Mouse (Mus musculus) liver, embryonic 14.5 days (tissue): ENCODE measurements at regions not wholly inside any gene's neighbourhood (a gene's known extent, or its start where the extent isn't known, plus 50 kb on each side); places are given as distances from the start of the nearest gene placed in this dataset.

Experiments
- ATAC-seq: fragments of 200-750 bp; cut with Nextera tagmentation; 2 replicates; pipeline ENCODE4 v1.8.0; 2017; ENCODE audit warnings: moderate number of reproducible peaks, mild to moderate bottlenecking, moderate library complexity; ENCODE audit not compliant: insufficient read depth
- DNase-seq, 3 experiments: peaks; one replicate each; pipeline ENCODE4 v3.0.0-alpha.2; 2012 to 2013; ENCODE audit warnings: low read depth in 3 of 3, low spot score in 3 of 3
- H3K27ac ChIP-seq: fragments of 300-500 bp; sonication (generic); 2 replicates; pipeline ENCODE4 v1.5.1; 2014; ENCODE audit warnings: moderate library complexity, mild to moderate bottlenecking, control low read depth, inconsistent platforms
- H3K27me3 ChIP-seq: fragments of 300-500 bp; sonication (generic); 2 replicates; pipeline ENCODE4 v1.6.1; 2014; ENCODE audit warnings: mild to moderate bottlenecking, low read length, moderate library complexity; ENCODE audit not compliant: control insufficient read depth, insufficient read depth
- H3K36me3 ChIP-seq: fragments of 300-500 bp; sonication (generic); replicated peaks from 2 replicates; pipeline ENCODE4 v1.6.1; 2014; ENCODE audit warnings: low read depth; ENCODE audit not compliant: control insufficient read depth, insufficient read depth
- H3K4me1 ChIP-seq, 2 experiments: fragments of 200-500 bp in 1 of 2; fragments of 300-500 bp in 1 of 2; sonication (generic) in 1 of 2; replicated peaks; 2 replicates each; pipeline ENCODE4 v1.6.1; 2012 to 2014; ENCODE audit warnings: antibody characterized with exemption in 1 of 2, inconsistent platforms in 1 of 2, low read length in 1 of 2; ENCODE audit not compliant: control insufficient read depth in 2 of 2, insufficient read depth in 2 of 2
- H3K4me2 ChIP-seq: fragments of 300-500 bp; sonication (generic); 2 replicates; pipeline ENCODE4 v1.6.1; 2014; ENCODE audit warnings: low read depth, mild to moderate bottlenecking, control low read depth, moderate library complexity
- H3K4me3 ChIP-seq, 2 experiments: fragments of 200-500 bp in 1 of 2; fragments of 300-500 bp in 1 of 2; sonication (generic) in 1 of 2; 2 replicates each; pipeline ENCODE4 v1.5.1; 2012 to 2014; ENCODE audit warnings: low read depth in 2 of 2, low read length in 2 of 2, mild to moderate bottlenecking in 2 of 2, control low read depth in 1 of 2, inconsistent platforms in 1 of 2, moderate library complexity in 1 of 2; ENCODE audit not compliant: insufficient read depth in 1 of 2
- H3K9ac ChIP-seq: fragments of 300-500 bp; sonication (generic); replicated peaks from 2 replicates; pipeline ENCODE4 v1.6.1; 2014; ENCODE audit warnings: mild to moderate bottlenecking, control low read depth, moderate library complexity
- H3K9me3 ChIP-seq: fragments of 300-500 bp; sonication (generic); 2 replicates; pipeline ENCODE4 v1.6.1; 2016; ENCODE audit warnings: low read length, mixed read lengths; ENCODE audit not compliant: control insufficient read depth
- CTCF ChIP-seq: IDR thresholded peaks from 2 replicates; pipeline ENCODE4 v1.5.1; 2016; ENCODE audit warnings: antibody characterized with exemption, low read depth, control low read depth
- EP300 ChIP-seq: IDR thresholded peaks from 2 replicates; pipeline ENCODE4 v1.6.1; 2016; ENCODE audit warnings: antibody characterized with exemption, low read depth
- WGBS: fragments of 180-500 bp; shearing (Covaris S2); extraction: QIAGEN DNeasy Blood & Tissue Kit; methylation state at CpG from one replicate; pipeline ENCODE4 v1.1.7; 2014; ENCODE audit not compliant: insufficient replicate concordance; 5-methylcytosine and 5-hydroxymethylcytosine counted together

GRCm38 (mm10) chr10:38635695-38636094, 185.9 kb downstream of the Rfpl4b start:
- no peaks in the 10 kb centered on the region for H3K27me3 ChIP-seq
- 45% methylated on average over 1 of the region's 1 CpGs for WGBS
- H3K9ac ChIP-seq, result no peak overlapping the region
- DNase-seq (no peak), ATAC-seq (no peak)
- H3K9me3 ChIP-seq, result no peaks in the 10 kb centered on the region
- TF ChIP-seq EP300, result no peak
- TF ChIP-seq CTCF, result no peak
- H3K4me1 ChIP-seq, result no peaks in the 10 kb centered on the region
- H3K27ac ChIP-seq, result no peak overlapping the region
- no peaks in the 10 kb centered on the region for H3K36me3 ChIP-seq
- H3K4me2 ChIP-seq, result no peak overlapping the region
- H3K4me3 ChIP-seq, result no peak overlapping the region

- H3K4me1 ChIP-seq, result no peaks in the 10 kb centered on the region
- H3K4me3 ChIP-seq, result no peak overlapping the region
- no peaks in the 10 kb centered on the region for H3K27me3 ChIP-seq
- no peaks in the 10 kb centered on the region for H3K9me3 ChIP-seq
- no peak for DNase-seq
- no peak overlapping the region for H3K9ac ChIP-seq
- TF ChIP-seq EP300 (no peak), CTCF (no peak)
- H3K27ac ChIP-seq, result no peak overlapping the region
- H3K4me2 ChIP-seq, result no peak overlapping the region
- WGBS, result 42% methylated on average over 4 of the region's 4 CpGs
- no peak for ATAC-seq
- H3K36me3 ChIP-seq, result no peaks in the 10 kb centered on the region
These were observed 191.6 kb downstream of the Rfpl4b start for GRCm38 (mm10) chr10:38629907-38630505.

- Histone ChIP-seq H3K9me3 (no peaks in the 10 kb centered on the region), H3K36me3 (no peaks in the 10 kb centered on the region), H3K4me1 (no peaks in the 10 kb centered on the region), H3K27me3 (no peaks in the 10 kb centered on the region), H3K27ac (no peak overlapping the region), H3K4me3 (no peak overlapping the region), H3K4me2 (no peak overlapping the region), H3K9ac (no peak overlapping the region)
- 69% methylated on average over 1 of the region's 1 CpGs for whole genome bisulfite sequencing
- TF ChIP-seq EP300, result no peak
- TF ChIP-seq CTCF, result no peak
- ATAC-seq, result no peak
- DNase-seq, result no peak
These were observed 198.2 kb downstream of the Rfpl4b start for GRCm38 (mm10) chr10:38623399-38623798.

- ATAC-seq (no peak), DNase-seq (no peak)
- no peak for TF ChIP-seq CTCF
- no peak for TF ChIP-seq EP300
- Histone ChIP-seq H3K4me1 (no peaks in the 10 kb centered on the region), H3K27ac (no peak overlapping the region), H3K4me2 (no peak overlapping the region), H3K9me3 (no peaks in the 10 kb centered on the region), H3K9ac (no peak overlapping the region), H3K27me3 (no peaks in the 10 kb centered on the region), H3K4me3 (no peak overlapping the region), H3K36me3 (no peaks in the 10 kb centered on the region)
- 42% methylated on average over 5 of the region's 5 CpGs for WGBS
These were observed 211.7 kb downstream of the Rfpl4b start for GRCm38 (mm10) chr10:38609606-38610510.

GRCm38 (mm10) chr10:38586061-38586460, 235.5 kb downstream of the Rfpl4b start:
- no peak overlapping the region for H3K4me3 ChIP-seq
- no peak for TF ChIP-seq CTCF
- no peak for TF ChIP-seq EP300
- H3K27me3 ChIP-seq, result no peaks in the 10 kb centered on the region
- H3K4me2 ChIP-seq, result no peak overlapping the region
- H3K27ac ChIP-seq, result no peak overlapping the region
- no peaks in the 10 kb centered on the region for H3K36me3 ChIP-seq
- no peak for DNase-seq
- H3K4me1 ChIP-seq, result no peaks in the 10 kb centered on the region
- no peak overlapping the region for H3K9ac ChIP-seq
- WGBS, result 58% methylated on average over 2 of the region's 2 CpGs
- no peak for ATAC-seq
- no peaks in the 10 kb centered on the region for H3K9me3 ChIP-seq
